Mouse (Mus musculus) heart, adult 18-20 months (tissue): ENCODE data around the gene Sfswap. TPM values are rescaled to one million over a fixed set of nuclear protein-coding genes. Genes with fewer than 3 reads are reported as not detected.
A peak's percentile ranks its signal among the peaks of the same experiment; 100 is the strongest.

ENCODE experiments used
- DNase-seq, 2 experiments: peaks; one replicate each; pipeline ENCODE4 v3.0.0; 2021 to 2022; ENCODE audit warnings: mixed read lengths in 1 of 2
- long read RNA-seq, 2 experiments: library from polyadenylated mRNA; stranded (forward); transcript quantifications; one replicate each; pipeline ENCODE4 v2.0.0; 2021
- total RNA-seq, 2 experiments: library from RNA; stranded (reverse); gene quantifications; 2 replicates each; pipeline ENCODE4 v1.2.3; 2021

Sfswap gene
- total RNA-seq = 10 to 100 TPM; 23.2 to 29.1 TPM
- long read RNA-seq, experiment 1, partial matches to known transcripts = 3 of 11 reads
- long read RNA-seq, experiment 1, other reads (novel, unspliced or antisense) = 2 of 11 reads
- long read RNA-seq, experiment 2, partial matches to known transcripts = 1 of 9 reads
- long read RNA-seq, experiment 2, other reads (novel, unspliced or antisense) = 2 of 9 reads

DNA sequence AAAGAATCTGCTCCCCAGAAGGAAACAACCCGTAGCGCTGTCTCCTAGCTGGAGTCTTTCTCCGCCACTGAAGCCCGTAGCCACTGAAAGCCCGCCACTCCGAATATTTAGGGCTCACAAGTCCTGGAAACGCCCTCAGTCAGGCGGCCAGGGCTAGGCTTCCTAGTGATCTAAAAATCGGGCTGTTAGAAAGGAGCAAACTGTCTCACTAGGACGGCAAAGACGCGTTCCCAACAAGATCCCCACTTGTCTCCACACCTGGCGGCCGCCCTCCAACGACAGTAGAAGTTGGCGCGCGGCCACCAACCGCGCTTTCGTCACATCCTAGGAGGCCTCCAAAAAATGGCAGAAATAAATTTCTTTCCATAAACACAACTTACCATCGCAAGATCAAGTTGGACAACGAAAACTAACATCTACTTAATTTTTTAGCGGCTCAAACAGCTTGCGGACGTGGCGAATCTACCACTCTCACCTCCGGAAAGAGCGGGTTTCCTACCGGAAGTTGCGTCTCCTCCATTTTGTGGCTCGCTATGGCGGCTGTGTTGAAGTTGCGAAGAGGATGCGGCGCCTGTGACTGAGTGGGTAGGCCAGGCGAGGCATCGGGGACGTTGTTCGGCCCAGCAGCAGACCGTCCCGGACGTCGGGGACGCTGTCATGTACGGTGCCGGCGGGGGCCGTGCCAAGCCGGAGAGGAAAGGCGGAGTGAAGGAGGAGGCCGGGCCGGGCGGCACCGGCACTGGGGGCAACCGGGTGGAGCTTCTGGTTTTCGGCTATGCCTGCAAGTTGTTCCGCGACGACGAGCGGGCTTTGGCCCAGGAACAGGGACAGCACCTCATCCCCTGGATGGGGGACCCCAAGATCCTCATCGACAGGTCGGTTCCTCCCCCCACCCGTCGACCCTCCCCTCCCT, at the start of gene Sfswap:
Sfswap (plus strand) TSS at position 500 of the 913 bp plus-strand sequence.
- peak; percentile 81 to 95 for DNase-seq

DNA sequence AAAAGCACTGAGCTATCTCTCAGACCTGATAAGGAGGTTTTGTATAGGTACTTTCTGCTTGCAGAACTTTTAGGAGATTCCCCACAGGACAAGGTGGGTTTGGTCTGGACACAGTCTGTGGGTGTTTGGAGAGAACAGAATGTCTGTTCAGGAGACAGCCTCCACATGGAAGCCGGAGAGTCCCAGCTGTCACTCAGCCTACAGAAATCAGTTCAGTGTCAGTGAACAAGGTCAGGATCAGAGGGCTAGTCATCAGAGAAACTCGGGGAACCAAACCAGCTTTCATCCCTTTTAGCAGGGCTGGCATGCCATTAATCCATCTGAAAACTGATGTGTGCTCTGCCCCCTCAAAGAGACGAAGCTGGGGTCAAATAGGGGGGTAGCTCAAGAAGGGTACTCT, 48.5 kb upstream of the Sfswap start:
- DNase-seq = no peak

DNA sequence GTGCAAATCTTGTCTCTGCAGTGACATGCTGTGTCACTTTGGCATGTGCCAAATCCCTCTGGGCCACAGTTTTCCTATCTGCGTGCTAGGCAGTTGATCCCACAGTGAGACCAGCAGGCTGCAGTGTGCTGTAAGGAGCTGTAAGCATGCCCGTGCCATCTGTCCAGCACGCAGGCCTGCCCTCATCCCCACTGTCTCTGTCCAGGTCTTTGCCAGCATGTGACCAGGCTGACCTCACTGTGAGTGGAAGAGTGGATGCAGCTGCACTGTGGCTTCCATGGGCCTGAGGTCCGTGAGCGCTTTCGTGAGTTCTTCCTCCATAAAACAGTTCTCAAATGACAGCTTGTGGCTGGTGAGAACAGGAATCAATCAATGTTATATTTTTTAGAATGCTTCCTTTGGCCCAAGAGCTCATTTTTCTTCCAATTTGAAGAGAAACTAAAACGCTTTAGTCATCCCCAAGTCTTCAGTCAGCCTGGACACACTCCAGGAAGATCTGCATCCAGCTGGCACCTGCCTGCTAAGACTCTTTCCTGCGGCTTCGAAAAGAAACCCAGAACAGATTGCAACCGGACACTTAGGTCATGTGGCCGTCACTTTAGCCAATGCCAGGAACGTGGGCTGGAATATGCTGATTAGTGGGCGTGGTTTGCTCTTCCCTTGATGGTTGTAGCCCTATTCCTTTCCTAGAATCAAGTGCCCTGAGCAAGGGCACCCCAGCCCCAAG, 46.1 kb upstream of the Sfswap start:
- DNase-seq = peak; percentile 81 to 86

DNA sequence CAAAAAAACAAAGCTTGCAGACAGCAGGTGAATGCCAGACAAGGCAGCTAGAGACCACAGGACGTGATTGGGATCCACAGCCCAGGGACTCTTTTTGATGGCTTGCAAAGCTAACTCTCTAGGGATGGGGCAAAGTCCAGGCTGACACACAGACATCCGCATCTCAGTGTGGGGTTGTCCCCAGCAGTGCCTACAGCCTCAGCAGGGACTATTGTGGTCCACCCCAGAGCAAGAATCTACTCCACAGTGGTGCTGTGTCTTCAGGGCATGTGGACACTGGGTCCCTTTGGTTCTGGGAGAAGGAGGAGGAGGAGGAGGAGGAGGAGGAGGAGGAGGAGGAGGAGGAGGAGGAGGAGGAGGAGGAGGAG, 45.5 kb upstream of the Sfswap start:
- DNase-seq = no peak

DNA sequence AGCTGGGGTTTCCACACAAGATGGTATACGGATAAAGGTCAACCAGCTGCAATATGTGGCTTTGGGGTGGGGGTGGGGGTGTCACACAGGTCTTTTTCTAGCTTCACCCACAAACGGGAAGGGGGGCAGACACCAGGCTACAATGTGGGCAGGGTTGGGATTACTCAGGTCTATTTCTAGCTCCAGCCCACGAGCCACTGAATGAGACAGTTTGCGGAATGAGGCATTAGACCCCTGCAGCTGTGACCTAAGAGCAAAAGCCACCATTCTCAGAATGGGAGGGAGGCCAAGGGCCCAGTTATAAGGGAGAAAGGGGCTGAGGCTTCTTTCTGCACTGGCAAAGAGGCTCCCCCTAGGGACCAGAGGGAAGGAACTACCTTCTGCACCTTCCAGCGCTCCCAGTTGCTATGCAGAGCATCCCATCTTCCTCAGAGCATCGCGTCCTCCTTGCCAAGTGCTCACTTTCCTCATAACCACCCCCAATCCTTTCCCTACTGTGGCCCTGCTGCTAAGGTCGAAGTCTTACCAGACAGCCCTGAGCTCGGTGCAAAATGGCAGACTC, 44.4 kb upstream of the Sfswap start:
- DNase-seq = no peak

DNA sequence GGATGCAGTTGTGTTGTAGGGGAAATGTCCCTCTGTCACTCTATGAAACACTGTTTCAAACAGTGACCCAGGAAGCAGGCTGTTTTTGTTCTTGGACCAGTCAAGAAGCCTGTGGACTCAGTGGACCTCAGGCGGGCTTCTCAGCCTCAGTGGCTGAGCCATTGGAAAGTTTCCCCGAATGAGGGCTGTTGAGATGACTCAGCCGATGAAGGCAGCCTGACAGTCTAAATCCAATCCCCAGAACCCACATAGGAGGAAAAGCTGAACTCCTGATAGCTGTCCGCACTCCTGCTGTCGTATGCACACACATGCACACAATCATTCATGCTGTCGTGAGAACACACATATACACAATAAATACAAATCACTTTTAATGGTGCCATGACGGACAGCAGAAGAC, 42.9 kb upstream of the Sfswap start:
- DNase-seq = no peak

DNA sequence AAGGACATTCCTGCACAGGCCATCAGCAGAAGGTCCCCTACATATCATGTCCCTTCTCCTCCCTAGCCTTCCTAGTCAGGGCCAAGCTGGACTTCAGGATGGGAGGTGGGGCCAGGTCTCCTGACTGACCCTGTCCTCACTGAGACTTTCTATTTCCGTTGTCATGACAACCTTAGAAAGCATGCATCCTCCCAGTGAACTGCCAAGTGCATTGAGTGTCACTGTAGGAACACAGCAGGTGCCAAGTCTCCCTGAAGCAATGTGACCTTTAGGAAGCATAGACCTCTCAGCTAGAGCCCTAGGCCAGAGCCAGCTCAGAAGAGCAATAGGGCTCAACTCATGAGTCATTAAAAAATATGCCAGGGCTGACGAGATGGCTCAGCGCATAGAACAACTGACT, 42.5 kb upstream of the Sfswap start:
- DNase-seq = peak in 1 of 2 experiments; percentile 2

DNA sequence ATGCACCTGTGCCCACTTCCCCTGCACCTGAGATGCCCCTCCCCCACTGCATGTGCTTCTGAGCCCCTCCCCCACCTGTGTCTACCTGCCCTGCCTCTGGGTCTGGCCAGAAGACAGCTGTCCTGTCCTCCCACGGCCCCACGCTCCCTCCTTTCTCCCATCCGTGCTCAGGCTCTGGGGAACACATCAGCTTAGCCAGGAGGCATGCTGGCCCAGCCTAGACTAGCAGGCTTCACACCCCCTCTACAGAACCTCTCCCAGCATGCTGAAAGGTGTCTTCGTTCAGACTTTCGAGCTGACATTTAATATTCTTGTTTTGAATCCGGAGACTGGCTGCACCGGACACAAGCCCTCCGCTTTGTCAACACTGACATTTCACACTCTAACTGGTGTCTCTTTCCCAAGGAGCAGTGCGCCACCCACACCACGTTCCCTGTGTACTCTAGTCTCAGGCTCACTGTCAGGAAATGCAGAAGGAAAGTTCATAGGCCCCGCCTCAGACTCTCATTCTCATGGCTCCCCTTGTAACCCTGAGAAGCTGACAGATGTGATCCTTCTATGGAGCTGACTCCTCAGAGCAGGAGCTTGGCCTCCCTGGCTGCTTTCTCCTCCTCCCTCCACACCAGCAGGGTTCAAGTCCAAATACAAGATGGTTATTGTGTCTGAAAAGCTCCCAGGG, 40.1 kb upstream of the Sfswap start:
- no peak for DNase-seq

DNA sequence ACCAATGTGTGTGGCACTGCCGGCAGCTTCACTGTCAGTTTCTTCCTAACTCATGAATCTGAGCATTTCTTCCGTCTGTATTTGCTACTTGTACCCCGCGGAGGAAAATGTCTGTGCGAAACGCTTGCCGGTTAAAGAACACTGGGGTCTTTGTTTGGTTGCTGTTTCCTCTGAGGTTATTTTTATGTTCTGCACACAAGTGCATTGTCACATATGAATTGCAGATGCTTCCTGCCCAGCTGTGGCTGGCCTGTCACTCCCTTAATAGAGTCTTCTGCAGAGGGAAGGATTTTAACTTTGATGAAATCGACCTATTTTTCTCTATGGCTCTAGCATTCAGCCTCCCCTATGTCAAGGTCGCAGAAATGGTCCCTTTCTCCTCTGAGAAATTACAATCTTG, 37.4 kb upstream of the Sfswap start:
- peak in 1 of 2 experiments; percentile 3 for DNase-seq

DNA sequence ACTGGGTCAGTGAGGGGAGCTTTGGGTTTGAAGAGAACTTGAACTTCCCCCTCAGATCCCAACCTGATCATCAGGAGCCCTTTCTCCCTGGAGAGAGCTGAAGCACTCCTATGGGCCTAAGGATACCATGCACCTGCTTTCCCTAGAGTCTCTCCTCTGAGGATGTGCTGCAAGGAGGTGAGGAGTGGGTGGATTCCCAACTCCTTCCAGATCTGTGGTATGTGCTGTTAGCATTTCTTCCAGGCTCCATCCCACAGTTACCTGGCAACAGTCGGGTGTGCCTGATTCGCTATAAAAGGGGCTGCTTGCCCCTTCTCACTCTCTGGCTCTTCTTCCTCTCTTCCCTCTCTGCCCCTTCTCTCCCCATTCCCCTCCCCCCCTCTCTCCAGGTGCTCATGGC, 35.2 kb upstream of the Sfswap start:
- no peak for DNase-seq

DNA sequence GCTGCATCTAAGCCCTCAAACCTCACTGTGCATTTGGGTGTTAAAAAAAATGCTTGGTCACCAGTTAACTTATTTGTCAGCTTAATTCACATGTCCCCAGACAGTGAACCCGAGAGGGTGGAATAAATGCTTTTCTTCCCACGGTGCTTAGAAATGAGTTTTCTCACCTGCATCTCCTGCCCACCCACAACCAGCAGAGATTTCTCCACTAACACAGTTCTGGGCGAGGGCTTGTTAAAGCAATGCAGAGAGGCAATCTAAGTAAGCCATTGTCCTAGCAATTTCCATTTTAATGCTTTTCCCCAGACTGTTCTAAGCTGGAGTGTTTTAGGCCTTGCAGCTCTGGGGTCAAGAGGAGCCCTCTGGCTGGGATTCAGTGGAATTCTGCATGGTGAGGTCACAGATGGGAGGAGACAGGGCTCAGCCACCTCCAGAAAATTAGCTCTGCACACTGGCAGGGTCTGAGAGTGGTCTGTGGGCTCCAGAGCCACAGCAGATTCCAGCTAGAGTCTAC, 25.4 kb upstream of the Sfswap start:
- DNase-seq = no peak

DNA sequence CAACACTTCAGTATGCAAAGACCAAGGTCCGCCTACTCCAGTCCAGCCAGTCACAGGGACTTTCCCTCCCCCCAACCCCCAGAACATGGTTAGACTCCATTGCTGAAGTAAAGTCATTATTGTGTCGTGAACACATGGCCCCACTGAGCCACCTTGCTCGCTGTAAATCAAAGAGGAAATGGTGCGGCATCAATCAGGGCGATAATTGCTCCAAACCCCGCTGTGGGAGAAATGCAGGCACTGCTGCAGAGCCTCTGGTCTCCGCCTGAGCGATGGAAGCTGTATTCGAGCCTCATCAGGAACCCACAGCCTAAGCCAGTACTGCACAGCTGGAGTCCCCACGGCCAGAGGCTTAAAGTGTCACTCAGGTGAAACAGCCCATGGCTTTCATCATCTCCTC, 11.1 kb upstream of the Sfswap start:
- DNase-seq = no peak

DNA sequence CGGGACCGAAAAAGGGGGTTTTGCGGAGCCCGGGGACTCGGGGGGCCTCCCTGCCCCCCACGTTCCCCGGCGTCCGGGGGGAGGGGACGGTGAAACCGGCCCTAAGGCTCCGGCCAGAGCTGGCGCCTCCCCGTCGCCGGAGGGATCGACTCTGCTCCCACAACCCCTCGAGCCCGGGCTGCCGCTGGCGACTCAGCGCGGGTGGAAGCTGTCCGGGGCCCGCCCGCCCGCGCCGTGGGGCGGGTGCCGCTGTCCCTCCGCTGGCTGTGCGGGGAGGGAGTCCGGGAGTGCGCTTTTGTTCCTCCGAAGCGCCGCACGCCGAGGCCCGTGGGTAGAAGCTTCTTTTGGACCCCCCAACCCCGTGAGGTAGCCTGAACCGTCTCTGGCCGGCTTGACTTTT, 650 bp downstream of the Sfswap start:
- DNase-seq = no peak

DNA sequence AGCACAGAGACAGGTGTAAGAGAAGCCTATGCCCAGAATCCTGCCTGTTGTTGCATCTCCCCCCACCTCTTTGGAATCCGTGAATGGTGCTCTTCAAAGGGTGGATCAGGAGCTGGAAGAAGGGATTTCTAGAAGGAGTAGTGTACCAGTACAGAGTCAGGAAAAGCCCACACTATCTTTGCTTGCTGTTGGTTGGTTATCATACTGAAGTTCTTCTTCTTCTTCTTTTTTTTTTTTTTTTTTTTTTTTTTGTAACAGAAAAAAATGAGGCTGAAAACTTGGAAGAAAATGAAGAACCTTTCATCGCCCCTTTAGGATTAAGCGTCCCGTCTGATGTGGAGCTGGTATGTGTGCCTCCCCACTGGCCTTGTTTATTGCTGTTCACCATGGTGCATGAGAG, 5.9 kb downstream of the Sfswap start:
- DNase-seq = no peak

DNA sequence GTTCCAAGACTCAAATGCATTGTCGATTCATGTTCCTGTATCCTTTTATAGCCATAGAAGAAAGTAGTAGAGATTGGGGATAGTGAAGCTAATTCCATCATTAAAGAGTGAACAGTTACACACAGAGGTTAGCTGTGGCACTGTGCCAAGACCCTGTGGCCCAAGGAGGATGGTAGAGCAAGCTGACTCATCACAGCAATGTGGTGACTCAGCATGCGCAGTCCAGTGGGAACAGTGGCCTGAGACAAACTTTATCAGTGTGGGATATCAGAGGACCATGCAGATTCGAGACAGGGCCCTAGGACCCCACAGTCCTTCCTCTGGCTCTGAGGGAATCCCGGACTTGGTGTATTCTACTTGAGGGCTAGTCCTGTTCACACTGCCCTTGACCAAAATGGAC, 17.2 kb downstream of the Sfswap start:
- no peak for DNase-seq

DNA sequence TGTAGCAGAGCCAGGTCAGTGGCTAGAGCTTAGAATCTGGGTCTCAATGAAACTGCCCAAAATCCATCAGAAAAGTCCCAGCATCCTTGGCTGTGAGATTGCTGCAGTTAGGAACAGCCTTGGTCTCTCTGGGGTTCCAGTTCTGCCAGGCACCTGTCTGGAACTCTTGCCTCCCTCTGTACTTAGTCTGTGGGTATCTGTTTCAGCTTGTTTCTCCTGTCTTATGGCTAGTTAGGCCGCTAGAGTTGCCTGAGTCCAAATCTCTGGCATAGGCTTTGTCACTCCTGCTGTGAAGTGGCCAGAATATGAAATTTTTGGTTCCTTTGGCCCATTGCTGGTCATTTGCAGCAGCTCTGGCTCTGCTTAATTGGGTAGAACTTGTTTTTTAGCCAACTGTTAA, 17.8 kb downstream of the Sfswap start:
- no peak for DNase-seq

DNA sequence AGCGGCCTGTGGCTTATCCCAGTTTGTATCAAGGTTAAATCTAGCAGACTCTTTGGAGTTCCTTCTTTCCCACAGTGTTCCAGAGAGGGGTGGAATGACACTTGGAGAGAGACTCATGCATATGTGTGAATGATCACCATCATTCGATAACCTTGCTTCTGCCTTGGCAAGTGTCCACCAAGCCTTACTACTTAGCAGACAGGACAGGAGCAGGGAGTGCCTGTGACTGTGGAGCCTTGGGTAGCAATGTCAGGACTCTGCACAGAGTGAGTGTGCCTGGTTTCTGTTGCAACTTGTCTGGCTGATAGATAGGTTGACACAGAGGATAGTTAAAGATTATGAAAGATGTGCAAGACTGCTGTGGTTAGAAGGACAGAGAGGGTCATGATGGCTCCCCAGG, 18.6 kb downstream of the Sfswap start:
- no peak for DNase-seq

DNA sequence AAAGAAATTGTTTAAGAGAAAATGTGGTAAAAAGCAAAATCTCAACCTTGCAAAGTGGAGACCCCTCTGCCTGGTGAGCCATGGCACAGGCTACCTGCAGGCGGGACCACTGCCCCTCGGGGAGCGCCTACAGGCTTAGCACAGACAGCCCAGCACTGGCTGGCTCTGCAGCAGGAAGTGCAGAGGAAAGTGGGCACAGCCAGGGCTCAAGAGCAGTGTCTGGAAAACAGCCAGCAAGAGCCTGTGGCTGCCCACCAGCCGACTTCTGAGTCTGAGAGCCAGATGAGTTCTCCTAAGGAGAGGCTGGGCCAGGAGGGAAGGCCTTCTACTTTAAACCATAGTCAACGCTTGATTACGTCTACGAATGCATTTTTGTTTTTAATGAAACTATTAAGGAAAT, 20.5 kb downstream of the Sfswap start:
- DNase-seq = no peak

DNA sequence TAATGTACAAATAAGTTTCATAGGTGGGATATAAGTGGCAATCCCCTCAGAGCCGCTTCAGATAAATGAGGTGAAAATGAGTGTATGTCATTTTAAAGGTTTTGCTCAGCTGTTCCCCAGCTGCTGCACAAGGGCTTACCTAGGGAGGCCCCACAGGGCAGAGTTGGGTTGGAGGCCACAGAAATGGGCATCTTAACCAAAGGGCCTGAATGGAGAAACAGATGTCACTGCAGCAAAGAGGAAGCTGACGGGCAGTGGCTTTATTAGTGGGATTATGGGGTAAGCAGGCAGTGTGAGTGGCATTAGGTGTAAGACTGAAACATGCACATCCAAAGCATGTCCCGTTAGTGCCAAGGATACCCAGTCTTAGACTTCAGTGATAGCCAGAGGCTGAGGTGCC, 20.9 kb downstream of the Sfswap start:
- DNase-seq = no peak

DNA sequence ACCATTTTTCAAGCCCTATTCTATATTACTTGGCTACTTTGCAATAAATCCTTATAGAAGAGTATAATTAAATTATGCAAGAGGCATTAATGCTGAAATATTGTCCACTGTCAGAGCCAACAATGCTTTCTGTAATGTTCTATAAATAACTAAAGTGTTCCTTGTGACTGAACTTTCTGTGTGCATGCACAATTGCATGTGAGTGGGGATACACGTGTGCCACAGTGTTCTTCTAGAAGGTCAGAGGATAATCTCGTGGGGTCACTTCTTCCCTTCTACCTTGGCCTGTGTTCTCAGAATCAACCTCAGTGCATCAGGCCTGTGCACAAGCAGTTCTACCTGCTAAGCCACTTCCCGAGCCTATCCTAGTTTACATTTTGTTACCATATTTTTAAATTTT, 22.1 kb downstream of the Sfswap start:
- peak in 1 of 2 experiments; percentile 55 for DNase-seq

DNA sequence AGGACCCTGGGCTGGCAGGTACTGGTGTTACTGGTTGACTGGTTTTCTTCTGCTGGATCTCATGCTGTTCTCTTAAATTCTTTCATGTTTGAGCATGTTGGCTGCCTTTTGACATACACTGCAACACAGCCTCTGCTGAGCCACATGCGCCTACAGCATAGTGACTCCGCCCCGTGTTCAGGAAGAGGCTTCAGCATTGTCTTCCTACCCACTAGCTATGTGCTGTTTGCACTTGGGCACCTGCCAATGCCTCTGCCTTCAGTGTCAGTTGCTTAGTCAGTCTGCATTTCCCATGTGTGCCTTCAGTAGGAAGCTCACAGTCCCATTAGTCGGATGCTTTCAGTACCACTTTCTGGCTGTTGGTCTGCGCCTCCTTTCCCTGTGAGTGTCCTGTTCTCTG, 23.7 kb downstream of the Sfswap start:
- peak in 1 of 2 experiments; percentile 31 for DNase-seq

DNA sequence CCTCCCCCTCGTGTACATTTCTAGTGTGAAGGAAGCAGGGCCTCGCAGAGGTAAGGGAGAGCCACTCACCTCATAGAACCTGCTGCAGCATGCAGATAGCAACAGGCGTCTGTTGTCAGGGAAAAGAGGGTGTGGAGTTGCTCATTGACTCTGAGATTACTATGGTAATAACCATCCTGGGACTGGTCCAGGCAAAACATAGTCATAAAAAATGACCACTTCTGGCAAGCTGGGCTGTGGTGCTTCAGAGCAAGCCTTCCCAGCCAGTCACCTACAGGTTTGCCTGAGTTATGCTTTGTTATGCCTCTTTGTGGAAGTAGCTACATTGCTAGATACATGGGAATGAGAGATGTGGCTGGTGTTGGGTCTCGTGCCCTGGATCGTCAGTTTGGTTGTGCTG, 26.1 kb downstream of the Sfswap start:
- DNase-seq = no peak
